Mouse (Mus musculus): ENCODE measurements around the gene Nhej1. TPM values are rescaled to one million over a fixed set of nuclear protein-coding genes. Genes with fewer than 3 reads are reported as not detected.

The Nhej1 gene
- polyA plus RNA-seq, 1 experiment from 2014 or later: 11.5 TPM

GRCm38 (mm10) chr1:75142301-75143261 lies 17.6 kb upstream of the Nhej1 start, which contains the start of the genes Cnppd1 and Retreg2:
Gene Cnppd1, minus strand, starts transcription at chr1:75142711.
Gene Retreg2, plus strand, starts transcription at chr1:75142778.
- Histone ChIP-seq H3K27me3 (replicated peaks) (no peaks in the 10 kb centered on the region), H3K9me3 (no peaks in the 10 kb centered on the region), H3K9ac (peak within 1 kb of the TSS; percentile 85), H3K36me3 (peaks cover 56% of the 10 kb centered on the region), H3K4me3 (peak within 1 kb of the TSS; percentile 76), H3K4me1 (peaks cover 24% of the 10 kb centered on the region), H3K27ac (peak within 1 kb of the TSS; percentile 89), H3K4me2 (replicated peaks) (peak within 1 kb of the TSS; percentile 93)
- peak; percentile 85 for ATAC-seq (ENCODE audit: low FRiP score, low read depth)
- under 1% methylated on average over 88 of the region's 91 CpGs for WGBS

- H3K27me3 ChIP-seq (replicated peaks): no peaks in the 10 kb centered on the region
- H3K4me1 ChIP-seq: peaks cover 24% of the 10 kb centered on the region
- H3K36me3 ChIP-seq: peaks cover 56% of the 10 kb centered on the region
- peak overlapping the region; percentile 93 for H3K4me2 ChIP-seq (replicated peaks)
- peak overlapping the region; percentile 15 for H3K27ac ChIP-seq
- peak overlapping the region; percentile 85 for H3K9ac ChIP-seq
- ATAC-seq (ENCODE audit: low FRiP score, low read depth): peak; percentile 18; the same call in 1 of the 2 replicates
- H3K9me3 ChIP-seq: no peaks in the 10 kb centered on the region
- peak overlapping the region; percentile 76 for H3K4me3 ChIP-seq
- WGBS: under 1% methylated on average over 53 of the region's 53 CpGs
Observed at GRCm38 (mm10) chr1:75141486-75142190, 16.6 kb upstream of the Nhej1 start.

- no peak overlapping the region for H3K27ac ChIP-seq
- H3K9me3 ChIP-seq: no peaks in the 10 kb centered on the region
- peak overlapping the region; percentile 76 for H3K4me3 ChIP-seq
- peaks cover 56% of the 10 kb centered on the region for H3K36me3 ChIP-seq
- no peak for ATAC-seq (ENCODE audit: low FRiP score, low read depth)
- no peaks in the 10 kb centered on the region for H3K27me3 ChIP-seq (replicated peaks)
- peaks cover 24% of the 10 kb centered on the region for H3K4me1 ChIP-seq
- peak overlapping the region; percentile 85 for H3K9ac ChIP-seq
- WGBS: 58% methylated on average over 4 of the region's 4 CpGs
- peak overlapping the region; percentile 93 for H3K4me2 ChIP-seq (replicated peaks)
Observed at GRCm38 (mm10) chr1:75140601-75141190, 15.7 kb upstream of the Nhej1 start.

- no peaks in the 10 kb centered on the region for H3K27me3 ChIP-seq (replicated peaks)
- peaks cover 17% of the 10 kb centered on the region for H3K4me1 ChIP-seq
- H3K36me3 ChIP-seq: peaks cover 45% of the 10 kb centered on the region
- 94% methylated on average over 2 of the region's 2 CpGs for WGBS
- no peak overlapping the region for H3K9ac ChIP-seq
- H3K4me2 ChIP-seq (replicated peaks): no peak overlapping the region
- no peak overlapping the region for H3K4me3 ChIP-seq
- H3K27ac ChIP-seq: no peak overlapping the region
- ATAC-seq (ENCODE audit: low FRiP score, low read depth): no peak
- no peaks in the 10 kb centered on the region for H3K9me3 ChIP-seq
Observed at GRCm38 (mm10) chr1:75138448-75138847, 13.4 kb upstream of the Nhej1 start.

GRCm38 (mm10) chr1:75136730-75137129 lies 11.7 kb upstream of the Nhej1 start:
- Histone ChIP-seq H3K36me3 (peaks cover 45% of the 10 kb centered on the region), H3K27ac (no peak overlapping the region), H3K9ac (no peak overlapping the region), H3K4me2 (replicated peaks) (no peak overlapping the region), H3K4me1 (peaks cover 17% of the 10 kb centered on the region), H3K9me3 (no peaks in the 10 kb centered on the region), H3K27me3 (replicated peaks) (no peaks in the 10 kb centered on the region), H3K4me3 (no peak overlapping the region)
- no peak for ATAC-seq (ENCODE audit: low FRiP score, low read depth)
- WGBS: 71% methylated on average over 3 of the region's 3 CpGs

GRCm38 (mm10) chr1:75136293-75136692 lies 11.3 kb upstream of the Nhej1 start:
- ATAC-seq (ENCODE audit: low FRiP score, low read depth): no peak
- Histone ChIP-seq H3K4me2 (replicated peaks) (no peak overlapping the region), H3K4me1 (peaks cover 13% of the 10 kb centered on the region), H3K9me3 (no peaks in the 10 kb centered on the region), H3K27ac (no peak overlapping the region), H3K36me3 (peaks cover 45% of the 10 kb centered on the region), H3K9ac (no peak overlapping the region), H3K4me3 (no peak overlapping the region), H3K27me3 (replicated peaks) (no peaks in the 10 kb centered on the region)
- 81% methylated on average over 6 of the region's 6 CpGs for WGBS

- ATAC-seq (ENCODE audit: low FRiP score, low read depth): no peak
- Histone ChIP-seq H3K27ac (no peak within 1 kb of the TSS), H3K9me3 (no peaks in the 10 kb centered on the region), H3K9ac (no peak within 1 kb of the TSS), H3K27me3 (replicated peaks) (no peaks in the 10 kb centered on the region), H3K4me1 (no peaks in the 10 kb centered on the region), H3K36me3 (peaks cover 34% of the 10 kb centered on the region), H3K4me2 (replicated peaks) (no peak within 1 kb of the TSS), H3K4me3 (no peak within 1 kb of the TSS)
- WGBS: 65% methylated on average over 12 of the region's 12 CpGs
Observed at GRCm38 (mm10) chr1:75133421-75134207, 8.6 kb upstream of the Nhej1 start, which contains the start of gene Slc23a3. Gene Slc23a3, minus strand, starts transcription at chr1:75133890.

GRCm38 (mm10) chr1:75128641-75129040 lies 3.6 kb upstream of the Nhej1 start:
- ATAC-seq (ENCODE audit: low FRiP score, low read depth): no peak
- peaks cover 12% of the 10 kb centered on the region; the same call in 1 of the 2 replicates for H3K4me1 ChIP-seq
- H3K9me3 ChIP-seq: no peaks in the 10 kb centered on the region
- H3K27ac ChIP-seq: no peak overlapping the region
- H3K9ac ChIP-seq: no peak overlapping the region
- no peaks in the 10 kb centered on the region for H3K36me3 ChIP-seq
- no peaks in the 10 kb centered on the region for H3K27me3 ChIP-seq (replicated peaks)
- no peak overlapping the region for H3K4me2 ChIP-seq (replicated peaks)
- 82% methylated on average over 3 of the region's 3 CpGs for WGBS
- no peak overlapping the region for H3K4me3 ChIP-seq

GRCm38 (mm10) chr1:75125418-75125817 lies 418 bp upstream of the Nhej1 start:
- WGBS: 41% methylated on average over 5 of the region's 5 CpGs
- Histone ChIP-seq H3K4me2 (replicated peaks) (peak overlapping the region; percentile 63), H3K9me3 (no peaks in the 10 kb centered on the region), H3K27me3 (replicated peaks) (no peaks in the 10 kb centered on the region), H3K27ac (no peak overlapping the region), H3K4me1 (peaks cover 12% of the 10 kb centered on the region; the same call in 1 of the 2 replicates), H3K36me3 (no peaks in the 10 kb centered on the region), H3K9ac (no peak overlapping the region), H3K4me3 (peak overlapping the region; percentile 55)
- ATAC-seq (ENCODE audit: low FRiP score, low read depth): no peak; the same call in 1 of the 2 replicates

- no peaks in the 10 kb centered on the region for H3K9me3 ChIP-seq
- ATAC-seq (ENCODE audit: low FRiP score, low read depth): no peak
- H3K4me3 ChIP-seq: no peak overlapping the region
- no peak overlapping the region for H3K4me2 ChIP-seq (replicated peaks)
- no peaks in the 10 kb centered on the region for H3K36me3 ChIP-seq
- 91% methylated on average over 3 of the region's 3 CpGs for WGBS
- H3K9ac ChIP-seq: no peak overlapping the region
- peaks cover 12% of the 10 kb centered on the region; the same call in 1 of the 2 replicates for H3K4me1 ChIP-seq
- H3K27me3 ChIP-seq (replicated peaks): no peaks in the 10 kb centered on the region
- H3K27ac ChIP-seq: no peak overlapping the region
Observed at GRCm38 (mm10) chr1:75122211-75122610, 2.8 kb downstream of the Nhej1 start.

GRCm38 (mm10) chr1:75052091-75052490 lies 72.9 kb downstream of the Nhej1 start:
- Histone ChIP-seq H3K4me2 (replicated peaks) (no peak overlapping the region), H3K27me3 (replicated peaks) (no peaks in the 10 kb centered on the region), H3K27ac (no peak overlapping the region), H3K4me3 (no peak overlapping the region), H3K9me3 (no peaks in the 10 kb centered on the region), H3K4me1 (no peaks in the 10 kb centered on the region), H3K9ac (no peak overlapping the region), H3K36me3 (no peaks in the 10 kb centered on the region)
- ATAC-seq (ENCODE audit: low FRiP score, low read depth): no peak
- 35% methylated on average over 4 of the region's 4 CpGs for WGBS
